Mouse (Mus musculus) induced T-regulatory cell, adult 2 months (primary cell): ENCODE results near the gene Doc2b.
A peak's percentile ranks its signal among the peaks of the same experiment; 100 is the strongest.

ENCODE experiments used
- DNase-seq: peaks from one replicate; pipeline ENCODE4 v3.0.0-alpha.2; 2012; ENCODE audit warnings: low read depth

The Doc2b gene

GRCm38 (mm10) chr11:75735462-75736252 is 60.2 kb downstream of the Doc2b start:
- no peak for DNase-seq

- no peak for DNase-seq
These were observed 62.5 kb downstream of the Doc2b start for GRCm38 (mm10) chr11:75733227-75733940.

DNA sequence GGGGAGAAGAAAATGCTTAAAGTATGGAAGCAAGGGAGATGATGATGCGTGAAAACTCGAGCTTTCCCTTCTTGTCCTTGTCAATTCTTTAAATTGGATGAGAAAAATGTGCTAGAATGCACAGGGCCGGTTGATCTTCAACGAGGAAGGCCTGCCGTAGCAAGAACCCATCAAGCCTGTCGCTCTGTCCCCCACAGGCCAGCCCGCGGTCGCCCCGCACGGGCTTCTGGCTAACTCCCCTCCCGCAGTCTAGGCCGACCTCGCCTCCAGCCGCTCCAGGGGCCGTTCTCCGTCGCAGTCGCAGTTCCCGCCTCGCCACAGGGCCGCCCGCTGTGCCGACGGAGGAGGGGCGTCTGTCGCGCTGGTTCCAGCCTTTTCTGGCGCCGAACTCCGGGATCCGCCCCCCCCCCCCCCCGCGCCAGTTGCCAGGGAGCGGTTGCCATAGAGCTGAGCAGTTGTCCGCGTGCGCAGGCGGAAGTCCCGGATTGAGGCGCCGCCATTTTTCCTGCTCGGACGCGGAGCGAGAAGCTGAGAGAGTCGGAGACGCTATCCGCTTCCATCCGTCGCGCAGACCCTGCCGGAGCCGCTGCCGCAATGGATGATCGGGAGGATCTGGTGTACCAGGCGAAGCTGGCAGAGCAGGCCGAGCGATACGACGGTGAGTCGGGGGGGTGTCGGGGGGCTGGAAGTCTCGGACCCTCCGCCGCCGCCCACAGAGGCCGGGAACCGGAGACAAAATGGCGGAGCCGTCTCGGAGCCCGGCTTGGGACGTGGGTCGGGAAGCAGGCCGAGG is 63.2 kb downstream of the Doc2b start, which contains the start of gene Ywhae:
Gene Ywhae, plus strand, starts transcription at position 436 of the 793 bp plus-strand sequence.
- DNase-seq, result peak; percentile 96

DNA sequence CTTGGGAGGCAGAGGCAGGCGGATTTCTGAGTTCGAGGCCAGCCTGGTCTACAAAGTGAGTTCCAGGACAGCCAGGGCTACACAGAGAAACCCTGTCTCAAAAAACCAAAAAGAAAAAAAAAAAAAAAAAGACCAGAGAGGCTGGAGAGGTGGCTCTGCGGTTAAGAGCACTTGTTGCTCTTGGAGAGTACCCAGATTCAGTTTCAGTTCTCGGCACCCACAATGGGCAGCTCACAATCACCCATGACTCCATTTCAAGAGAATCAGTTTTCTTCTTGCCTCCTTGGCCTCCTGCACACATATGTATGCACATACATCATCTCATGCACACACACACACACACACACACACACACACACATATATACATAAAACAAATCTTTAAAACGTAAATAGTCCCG is 68.2 kb downstream of the Doc2b start:
- DNase-seq, result peak; percentile 69

DNA sequence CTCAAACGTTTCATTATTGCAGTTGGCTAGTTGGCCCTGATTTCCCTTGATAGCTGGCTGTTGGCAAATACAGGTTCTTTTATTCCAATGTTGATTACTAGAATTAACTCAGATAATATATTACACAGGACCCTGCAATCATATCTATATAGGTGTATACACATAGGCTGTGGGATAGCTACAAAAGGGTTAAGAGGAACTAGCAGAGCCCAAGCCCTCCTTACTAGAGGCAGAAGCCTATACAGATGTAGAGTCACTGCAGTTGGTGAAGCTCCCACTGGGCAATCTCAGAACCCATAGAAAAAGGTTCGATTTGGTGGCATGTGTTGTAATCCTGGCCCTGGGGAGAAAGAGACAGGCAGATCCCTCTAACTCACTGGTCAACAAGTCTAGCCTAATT is 68.7 kb downstream of the Doc2b start:
- no peak for DNase-seq

GRCm38 (mm10) chr11:75722339-75722738 is 73.5 kb downstream of the Doc2b start:
- no peak for DNase-seq
